Mouse (Mus musculus) hindlimb bud, embryonic 11.5 days (tissue): Measurements from ENCODE around the gene Tex44.
"Not testable (repeated sequence)": the region's sequence is repeated elsewhere in the genome, so short reads cannot be mapped to it uniquely, and the experiment has no call there.

Experiments used
- DNase-seq: peaks from one replicate; pipeline ENCODE4 v3.0.0-alpha.2; 2012; ENCODE audit warnings: low read depth, low spot score; ENCODE audit errors: extremely low spot score

The Tex44 gene

GRCm38 (mm10) chr1:86443386-86444172, 17.4 kb downstream of the Tex44 start:
- no peak for DNase-seq

- no peak for DNase-seq
Observed at GRCm38 (mm10) chr1:86447596-86448171, 21.6 kb downstream of the Tex44 start.

GRCm38 (mm10) chr1:86448272-86448671, 22.1 kb downstream of the Tex44 start:
- DNase-seq: no peak

- DNase-seq: no peak
Observed at GRCm38 (mm10) chr1:86449966-86450365, 23.8 kb downstream of the Tex44 start.

GRCm38 (mm10) chr1:86452713-86453112, 26.6 kb downstream of the Tex44 start:
- DNase-seq: no peak

GRCm38 (mm10) chr1:86456892-86457581, 30.9 kb downstream of the Tex44 start:
- DNase-seq: no peak

GRCm38 (mm10) chr1:86459371-86459770, 33.2 kb downstream of the Tex44 start:
- no peak for DNase-seq

- DNase-seq: no peak
Observed at GRCm38 (mm10) chr1:86464223-86464874, 38.2 kb downstream of the Tex44 start.

- no peak for DNase-seq
Observed at GRCm38 (mm10) chr1:86464875-86465224, 38.7 kb downstream of the Tex44 start.

- DNase-seq: no peak
Observed at GRCm38 (mm10) chr1:86467416-86467815, 41.3 kb downstream of the Tex44 start.

- no peak for DNase-seq
Observed at GRCm38 (mm10) chr1:86469876-86470275, 43.7 kb downstream of the Tex44 start.

- no peak for DNase-seq
Observed at GRCm38 (mm10) chr1:86470519-86471181, 44.5 kb downstream of the Tex44 start.

GRCm38 (mm10) chr1:86471504-86471961, 45.4 kb downstream of the Tex44 start:
- DNase-seq: not testable (repeated sequence)

GRCm38 (mm10) chr1:86472197-86472952, 46.2 kb downstream of the Tex44 start:
- DNase-seq: no peak

GRCm38 (mm10) chr1:86473109-86473760, 47.1 kb downstream of the Tex44 start:
- DNase-seq: no peak
